ENCODE assay signal across 13 mouse cellular contexts in the genomic region with DNA sequence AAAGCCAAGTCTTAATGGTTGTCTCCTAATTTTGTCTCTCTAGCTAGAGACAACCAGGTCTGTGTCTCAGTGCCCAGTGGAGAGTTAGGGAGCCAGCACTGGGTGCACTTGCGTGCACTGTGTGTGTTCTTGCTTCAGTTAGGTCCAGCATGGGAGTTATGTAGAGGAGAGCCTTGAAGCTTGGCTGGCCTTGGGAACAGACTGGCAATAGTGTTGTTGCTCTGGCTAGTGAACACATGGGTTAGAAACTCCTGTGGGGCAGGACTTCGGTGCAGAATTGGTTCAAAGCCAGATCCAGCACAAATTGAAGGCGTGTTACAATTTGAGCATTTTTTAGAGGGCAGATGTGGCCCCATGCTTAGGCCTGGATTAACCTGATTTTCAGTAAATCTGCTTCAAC.
"Had no signal": no experiment of that assay in that cellular context is flagged by ENCODE, and none has a peak within 500 bp of the region (broad histone marks: within the 10 kb centered on the region; RNA-seq: fewer than 3 reads in every experiment).

No protein-coding gene starts in this region.

- DNase-seq: gastrocnemius, postnatal 14 days; gastrocnemius, postnatal 36 days; heart, adult 11 months; heart, postnatal 14 days; heart, postnatal 36 days; kidney, adult 18-20 months; kidney, adult 8-10 months; kidney, postnatal 10 days; kidney, postnatal 4 days; layer of hippocampus, postnatal 36 days; liver; liver, embryonic 13.5 days; liver, postnatal 0 days had no signal
